Mouse (Mus musculus): Measurements from ENCODE around the gene Eif3k. TPM values are rescaled to one million over a fixed set of nuclear protein-coding genes. Genes with fewer than 3 reads are reported as not detected.

Eif3k gene
- polyA plus RNA-seq (2021; fragmentation: Nextera tagmentation) = 507 and 624 TPM in 2 replicates
- long read RNA-seq, experiment 1, transcript Eif3k-201 (8 exons, 774 nt) = major isoform, 101 of 113 reads
- long read RNA-seq, experiment 1, partial matches to known transcripts = 2 of 113 reads
- long read RNA-seq, experiment 1, other reads (novel, unspliced or antisense) = 8 of 113 reads
- long read RNA-seq, experiment 2, transcript Eif3k-202 (7 exons, 647 nt) = minor isoform, 11 of 380 reads
- long read RNA-seq, experiment 2, transcript Eif3k-201 (8 exons, 774 nt) = major isoform, 334 of 380 reads
- long read RNA-seq, experiment 2, partial matches to known transcripts = 20 of 380 reads
- long read RNA-seq, experiment 2, other reads (novel, unspliced or antisense) = 15 of 380 reads

DNA sequence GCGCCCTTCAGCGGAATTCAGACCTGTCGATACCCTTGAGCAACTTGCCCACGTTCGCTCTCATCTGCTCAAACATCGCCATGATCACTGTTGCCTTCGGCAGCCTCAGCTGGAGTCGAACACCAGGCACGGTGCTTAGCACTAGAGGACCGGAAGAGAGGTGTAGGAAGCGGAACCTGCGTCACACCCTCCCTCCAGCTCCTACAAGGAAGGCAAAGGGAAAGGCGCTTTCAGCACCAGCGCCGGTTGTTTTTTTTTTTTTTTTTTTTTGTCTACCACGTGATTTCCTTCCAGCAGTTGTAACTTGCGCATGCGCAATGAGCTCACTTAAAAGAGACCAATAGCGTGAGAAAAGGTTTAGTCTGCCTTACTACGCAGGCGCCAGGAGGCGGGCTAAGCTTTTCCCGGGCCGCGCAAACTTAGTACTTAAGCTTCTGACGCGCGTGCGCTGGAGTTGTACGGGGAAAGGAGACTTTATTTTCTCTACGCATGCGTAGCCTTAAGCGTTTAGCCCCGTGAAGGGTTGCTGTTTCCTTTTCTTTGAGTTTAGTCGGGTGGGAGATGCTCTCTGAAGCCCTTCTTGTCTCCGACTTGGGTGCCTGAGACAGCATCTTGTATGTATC, at the start of gene Eif3k, which contains the start of gene Map4k1:
Gene Eif3k, minus strand, starts transcription at position 214 of the 623 bp plus-strand sequence.
Gene Map4k1, plus strand, starts transcription at position 400 of the 623 bp plus-strand sequence.

GRCm38 (mm10) chr7:28961927-28962670, 19.6 kb downstream of the Eif3k start, which contains the start of gene Actn4:
Gene Actn4, minus strand, starts transcription at chr7:28962340.

Other genes with a start within 250 kb of the Eif3k start
- 233 and 280 TPM in 2 replicates for gene Mrps12, start 240.0 kb downstream of the Eif3k start, polyA plus RNA-seq (2021; fragmentation: Nextera tagmentation)
- 11.2 and 15.1 TPM in 2 replicates for gene Sars2, start 239.9 kb downstream of the Eif3k start, polyA plus RNA-seq (2021; fragmentation: Nextera tagmentation)
- gene Ccer2, start 225.7 kb downstream of the Eif3k start, polyA plus RNA-seq (2021; fragmentation: Nextera tagmentation) = 1.3 and 1.8 TPM in 2 replicates
- gene Sirt2, start 215.1 kb downstream of the Eif3k start, polyA plus RNA-seq (2021; fragmentation: Nextera tagmentation) = 147 and 180 TPM in 2 replicates
- gene Nfkbib, start 214.4 kb downstream of the Eif3k start, polyA plus RNA-seq (2021; fragmentation: Nextera tagmentation) = 68.6 and 74.6 TPM in 2 replicates
- gene Rinl, start 192.9 kb downstream of the Eif3k start, polyA plus RNA-seq (2021; fragmentation: Nextera tagmentation) = 3.7 and 3.9 TPM in 2 replicates
- 95.1 and 110 TPM in 2 replicates for gene Hnrnpl, start 173.3 kb downstream of the Eif3k start, polyA plus RNA-seq (2021; fragmentation: Nextera tagmentation)
- gene Ech1, start 156.6 kb downstream of the Eif3k start, polyA plus RNA-seq (2021; fragmentation: Nextera tagmentation) = 125 and 135 TPM in 2 replicates
- 0.47 and 0.90 TPM in 2 replicates for gene Lgals4, start 148.0 kb downstream of the Eif3k start, polyA plus RNA-seq (2021; fragmentation: Nextera tagmentation)
- 0.42 TPM in 1 of 2 replicates, not detected in the other for gene Lgals7, start 118.0 kb downstream of the Eif3k start, polyA plus RNA-seq (2021; fragmentation: Nextera tagmentation)
- gene Capn12, start 100.4 kb downstream of the Eif3k start, polyA plus RNA-seq (2021; fragmentation: Nextera tagmentation) = 0.60 and 0.75 TPM in 2 replicates
- gene Actn4, start 19.5 kb downstream of the Eif3k start, polyA plus RNA-seq (2021; fragmentation: Nextera tagmentation) = 107 and 111 TPM in 2 replicates
- gene Map4k1, start 186 bp upstream of the Eif3k start, polyA plus RNA-seq (2021; fragmentation: Nextera tagmentation) = 0.71 and 0.85 TPM in 2 replicates
- 1.7 and 2.2 TPM in 2 replicates for gene Ryr1, start 143.3 kb upstream of the Eif3k start, polyA plus RNA-seq (2021; fragmentation: Nextera tagmentation)
- 0.13 and 0.20 TPM in 2 replicates for gene Rasgrp4, start 153.0 kb upstream of the Eif3k start, polyA plus RNA-seq (2021; fragmentation: Nextera tagmentation)
- 77.8 and 81.1 TPM in 2 replicates for gene Fam98c, start 174.4 kb upstream of the Eif3k start, polyA plus RNA-seq (2021; fragmentation: Nextera tagmentation)
- gene Ggn, start 188.3 kb upstream of the Eif3k start, polyA plus RNA-seq (2021; fragmentation: Nextera tagmentation) = 0.12 and 0.33 TPM in 2 replicates
- 1.7 and 5.1 TPM in 2 replicates for gene Spred3, start 188.5 kb upstream of the Eif3k start, polyA plus RNA-seq (2021; fragmentation: Nextera tagmentation)
- gene Psmd8, start 198.8 kb upstream of the Eif3k start, polyA plus RNA-seq (2021; fragmentation: Nextera tagmentation) = 246 and 266 TPM in 2 replicates
- not detected in 2 replicates for gene Catsperg1, start 232.2 kb upstream of the Eif3k start, polyA plus RNA-seq (2021; fragmentation: Nextera tagmentation)